Mouse (Mus musculus) 3T3-L1 (cell line): ENCODE results near the gene A930004D18Rik.

ENCODE experiments used
- DNase-seq: peaks from one replicate; pipeline ENCODE4 v3.0.0-alpha.2; 2015; ENCODE audit warnings: low read depth, low spot score

The A930004D18Rik gene

GRCm38 (mm10) chr2:18038141-18038752 lies 710 bp upstream of the A930004D18Rik start:
- no peak for DNase-seq

- DNase-seq, result no peak
These were observed 2.9 kb downstream of the A930004D18Rik start for GRCm38 (mm10) chr2:18034371-18035250.

- DNase-seq, result no peak
These were observed 4.1 kb downstream of the A930004D18Rik start for GRCm38 (mm10) chr2:18033166-18034108.

GRCm38 (mm10) chr2:18032538-18032895 lies 5.0 kb downstream of the A930004D18Rik start:
- no peak for DNase-seq

GRCm38 (mm10) chr2:18031831-18032537 lies 5.6 kb downstream of the A930004D18Rik start:
- no peak for DNase-seq

- no peak for DNase-seq
These were observed 6.2 kb downstream of the A930004D18Rik start for GRCm38 (mm10) chr2:18031271-18031821.

GRCm38 (mm10) chr2:18030581-18030980 lies 7.0 kb downstream of the A930004D18Rik start:
- DNase-seq, result no peak

- no peak for DNase-seq
These were observed 7.9 kb downstream of the A930004D18Rik start for GRCm38 (mm10) chr2:18029656-18030055.

- peak; percentile 89 for DNase-seq
These were observed 9.2 kb downstream of the A930004D18Rik start for GRCm38 (mm10) chr2:18028140-18029021.

- peak; percentile 95 for DNase-seq
These were observed 9.9 kb downstream of the A930004D18Rik start for GRCm38 (mm10) chr2:18027448-18028139.

- DNase-seq, result no peak
These were observed 11.2 kb downstream of the A930004D18Rik start for GRCm38 (mm10) chr2:18026116-18026947.

GRCm38 (mm10) chr2:18025781-18026115 lies 11.8 kb downstream of the A930004D18Rik start:
- DNase-seq, result no peak

- no peak for DNase-seq
These were observed 12.4 kb downstream of the A930004D18Rik start for GRCm38 (mm10) chr2:18025116-18025515.

GRCm38 (mm10) chr2:18022886-18023285 lies 14.7 kb downstream of the A930004D18Rik start:
- DNase-seq, result no peak

GRCm38 (mm10) chr2:18019122-18019521 lies 18.4 kb downstream of the A930004D18Rik start:
- peak; percentile 39 for DNase-seq

GRCm38 (mm10) chr2:18017321-18017720 lies 20.2 kb downstream of the A930004D18Rik start:
- DNase-seq, result peak; percentile 31

GRCm38 (mm10) chr2:18016639-18017038 lies 20.9 kb downstream of the A930004D18Rik start:
- no peak for DNase-seq

- DNase-seq, result no peak
These were observed 22.0 kb downstream of the A930004D18Rik start for GRCm38 (mm10) chr2:18015581-18015980.
